Mouse (Mus musculus): ENCODE data around the gene Rnf31. TPM values are rescaled to one million over a fixed set of nuclear protein-coding genes. Genes with fewer than 3 reads are reported as not detected.

Gene Rnf31
- polyA plus RNA-seq, 1 experiment from 2014 or later: 15.7 TPM

- H3K4me3 ChIP-seq (ENCODE audit: low read length): peak within 1 kb of the TSS; percentile 91
- H3K27ac ChIP-seq (ENCODE audit: low read length): peak within 1 kb of the TSS; percentile 97
- no peaks in the 10 kb centered on the region for H3K27me3 ChIP-seq (ENCODE audit: control insufficient read depth, insufficient read depth, low read length)
- WGBS: 1% methylated on average over 22 of the region's 22 CpGs
- peak; percentile 94 for ATAC-seq (replicated peaks; ENCODE audit: extremely low read depth, insufficient read depth, low FRiP score)
- peak within 1 kb of the TSS; percentile 93 for H3K9ac ChIP-seq (ENCODE audit: low read length)
- H3K36me3 ChIP-seq (ENCODE audit: control insufficient read depth, insufficient read depth): peaks cover 27% of the 10 kb centered on the region
- H3K4me2 ChIP-seq (ENCODE audit: low read depth, low read length): peak within 1 kb of the TSS; percentile 76
- H3K4me1 ChIP-seq (ENCODE audit: control insufficient read depth, insufficient read depth, low read length): peaks cover 19% of the 10 kb centered on the region
- no peaks in the 10 kb centered on the region for H3K9me3 ChIP-seq (replicated peaks; ENCODE audit: control insufficient read depth, low read length)
Measured at GRCm38 (mm10) chr14:55590748-55591330, 669 bp upstream of the Rnf31 start, which contains the start of gene Psme2. Psme2 (minus strand) TSS chr14:55591113.

GRCm38 (mm10) chr14:55592226-55592625 lies 718 bp downstream of the Rnf31 start:
- Histone ChIP-seq H3K4me3 (ENCODE audit: low read length) (peak overlapping the region; percentile 91), H3K4me2 (ENCODE audit: low read depth, low read length) (peak overlapping the region; percentile 76), H3K4me1 (ENCODE audit: control insufficient read depth, insufficient read depth, low read length) (peaks cover 19% of the 10 kb centered on the region), H3K9ac (ENCODE audit: low read length) (peak overlapping the region; percentile 93), H3K27me3 (ENCODE audit: control insufficient read depth, insufficient read depth, low read length) (no peaks in the 10 kb centered on the region), H3K9me3 (replicated peaks; ENCODE audit: control insufficient read depth, low read length) (no peaks in the 10 kb centered on the region), H3K36me3 (ENCODE audit: control insufficient read depth, insufficient read depth) (peaks cover 36% of the 10 kb centered on the region), H3K27ac (ENCODE audit: low read length) (peak overlapping the region; percentile 88)
- ATAC-seq (replicated peaks; ENCODE audit: extremely low read depth, insufficient read depth, low FRiP score): no peak
- WGBS: 3% methylated on average over 16 of the region's 16 CpGs

- Histone ChIP-seq H3K4me3 (ENCODE audit: low read length) (no peak overlapping the region), H3K27me3 (ENCODE audit: control insufficient read depth, insufficient read depth, low read length) (no peaks in the 10 kb centered on the region), H3K9ac (ENCODE audit: low read length) (no peak overlapping the region), H3K36me3 (ENCODE audit: control insufficient read depth, insufficient read depth) (peaks cover 57% of the 10 kb centered on the region), H3K27ac (ENCODE audit: low read length) (no peak overlapping the region), H3K4me2 (ENCODE audit: low read depth, low read length) (no peak overlapping the region), H3K4me1 (ENCODE audit: control insufficient read depth, insufficient read depth, low read length) (peaks cover 13% of the 10 kb centered on the region), H3K9me3 (replicated peaks; ENCODE audit: control insufficient read depth, low read length) (no peaks in the 10 kb centered on the region)
- WGBS: 76% methylated on average over 13 of the region's 13 CpGs
- ATAC-seq (replicated peaks; ENCODE audit: extremely low read depth, insufficient read depth, low FRiP score): no peak
Measured at GRCm38 (mm10) chr14:55596036-55596690, 4.7 kb downstream of the Rnf31 start.

GRCm38 (mm10) chr14:55598521-55599390 lies 7.2 kb downstream of the Rnf31 start:
- Histone ChIP-seq H3K9ac (ENCODE audit: low read length) (no peak overlapping the region), H3K9me3 (replicated peaks; ENCODE audit: control insufficient read depth, low read length) (no peaks in the 10 kb centered on the region), H3K4me1 (ENCODE audit: control insufficient read depth, insufficient read depth, low read length) (no peaks in the 10 kb centered on the region), H3K4me3 (ENCODE audit: low read length) (no peak overlapping the region), H3K27ac (ENCODE audit: low read length) (no peak overlapping the region), H3K36me3 (ENCODE audit: control insufficient read depth, insufficient read depth) (peaks cover 67% of the 10 kb centered on the region), H3K27me3 (ENCODE audit: control insufficient read depth, insufficient read depth, low read length) (no peaks in the 10 kb centered on the region), H3K4me2 (ENCODE audit: low read depth, low read length) (no peak overlapping the region)
- WGBS: 94% methylated on average over 21 of the region's 21 CpGs
- no peak for ATAC-seq (replicated peaks; ENCODE audit: extremely low read depth, insufficient read depth, low FRiP score)

GRCm38 (mm10) chr14:55603271-55603632 lies 11.7 kb downstream of the Rnf31 start, which contains the start of gene Irf9:
Irf9 (plus strand) TSS chr14:55603571.
- Histone ChIP-seq H3K9ac (ENCODE audit: low read length) (peak within 1 kb of the TSS; percentile 76), H3K4me3 (ENCODE audit: low read length) (peak within 1 kb of the TSS; percentile 62), H3K4me1 (ENCODE audit: control insufficient read depth, insufficient read depth, low read length) (peaks cover 5% of the 10 kb centered on the region), H3K27me3 (ENCODE audit: control insufficient read depth, insufficient read depth, low read length) (no peaks in the 10 kb centered on the region), H3K36me3 (ENCODE audit: control insufficient read depth, insufficient read depth) (peaks cover 54% of the 10 kb centered on the region), H3K4me2 (ENCODE audit: low read depth, low read length) (peak within 1 kb of the TSS; percentile 80), H3K27ac (ENCODE audit: low read length) (peak within 1 kb of the TSS; percentile 88), H3K9me3 (replicated peaks; ENCODE audit: control insufficient read depth, low read length) (no peaks in the 10 kb centered on the region)
- ATAC-seq (replicated peaks; ENCODE audit: extremely low read depth, insufficient read depth, low FRiP score): no peak
- 88% methylated on average over 7 of the region's 7 CpGs for WGBS

- Histone ChIP-seq H3K4me2 (ENCODE audit: low read depth, low read length) (peak overlapping the region; percentile 80), H3K27ac (ENCODE audit: low read length) (peak overlapping the region; percentile 88), H3K27me3 (ENCODE audit: control insufficient read depth, insufficient read depth, low read length) (no peaks in the 10 kb centered on the region), H3K4me3 (ENCODE audit: low read length) (peak overlapping the region; percentile 62), H3K36me3 (ENCODE audit: control insufficient read depth, insufficient read depth) (peaks cover 53% of the 10 kb centered on the region), H3K9me3 (replicated peaks; ENCODE audit: control insufficient read depth, low read length) (no peaks in the 10 kb centered on the region), H3K4me1 (ENCODE audit: control insufficient read depth, insufficient read depth, low read length) (peaks cover 5% of the 10 kb centered on the region), H3K9ac (ENCODE audit: low read length) (peak overlapping the region; percentile 76)
- WGBS: 15% methylated on average over 19 of the region's 19 CpGs
- peak; percentile 90 for ATAC-seq (replicated peaks; ENCODE audit: extremely low read depth, insufficient read depth, low FRiP score)
Measured at GRCm38 (mm10) chr14:55603633-55604576, 12.4 kb downstream of the Rnf31 start.

GRCm38 (mm10) chr14:55604823-55605222 lies 13.3 kb downstream of the Rnf31 start:
- Histone ChIP-seq H3K9ac (ENCODE audit: low read length) (no peak overlapping the region), H3K27me3 (ENCODE audit: control insufficient read depth, insufficient read depth, low read length) (no peaks in the 10 kb centered on the region), H3K36me3 (ENCODE audit: control insufficient read depth, insufficient read depth) (peaks cover 53% of the 10 kb centered on the region), H3K27ac (ENCODE audit: low read length) (no peak overlapping the region; the same call in 1 of the 2 replicates), H3K4me3 (ENCODE audit: low read length) (peak overlapping the region; percentile 62), H3K4me1 (ENCODE audit: control insufficient read depth, insufficient read depth, low read length) (peaks cover 5% of the 10 kb centered on the region), H3K4me2 (ENCODE audit: low read depth, low read length) (peak overlapping the region; percentile 80), H3K9me3 (replicated peaks; ENCODE audit: control insufficient read depth, low read length) (no peaks in the 10 kb centered on the region)
- ATAC-seq (replicated peaks; ENCODE audit: extremely low read depth, insufficient read depth, low FRiP score): no peak
- WGBS: 92% methylated on average over 11 of the region's 11 CpGs

- no peak for ATAC-seq (replicated peaks; ENCODE audit: extremely low read depth, insufficient read depth, low FRiP score)
- peaks cover 5% of the 10 kb centered on the region for H3K4me1 ChIP-seq (ENCODE audit: control insufficient read depth, insufficient read depth, low read length)
- no peaks in the 10 kb centered on the region for H3K9me3 ChIP-seq (replicated peaks; ENCODE audit: control insufficient read depth, low read length)
- H3K27ac ChIP-seq (ENCODE audit: low read length): no peak overlapping the region
- no peak overlapping the region for H3K4me3 ChIP-seq (ENCODE audit: low read length)
- H3K36me3 ChIP-seq (ENCODE audit: control insufficient read depth, insufficient read depth): peaks cover 51% of the 10 kb centered on the region
- WGBS: 82% methylated on average over 16 of the region's 16 CpGs
- H3K9ac ChIP-seq (ENCODE audit: low read length): no peak overlapping the region
- no peaks in the 10 kb centered on the region for H3K27me3 ChIP-seq (ENCODE audit: control insufficient read depth, insufficient read depth, low read length)
- H3K4me2 ChIP-seq (ENCODE audit: low read depth, low read length): no peak overlapping the region
Measured at GRCm38 (mm10) chr14:55605743-55606459, 14.4 kb downstream of the Rnf31 start.
